Mouse (Mus musculus): ENCODE data around the gene Zfp57.

GRCm38 (mm10) chr17:37016333-37016732 is 15.4 kb downstream of the Zfp57 start:
- TF ChIP-seq CTCF (IDR thresholded peaks at IDR 0.05; ENCODE audit: low read depth) (no peak), EP300 (IDR thresholded peaks at IDR 0.05; ENCODE audit: low read depth) (no peak)

Data from heart, postnatal 0 days (tissue).